Mouse (Mus musculus) G1E (cell line): Measurements from ENCODE around the gene Hoxd3. TPM values are rescaled to one million over a fixed set of nuclear protein-coding genes. Genes with fewer than 3 reads are reported as not detected.

Source experiments
- ATAC-seq: 2 replicates; pipeline ENCODE4 v1.8.0; 2016; ENCODE audit warnings: mild to moderate bottlenecking; ENCODE audit not compliant: insufficient number of reproducible peaks, poor library complexity, low FRiP score, severe bottlenecking; ENCODE audit errors: extremely low read depth
- DNase-seq: peaks from one replicate; pipeline ENCODE4 v3.0.0; 2012; ENCODE audit warnings: low spot score
- H3K27me3 ChIP-seq: 2 replicates; pipeline ENCODE4 v1.6.1; 2012; ENCODE audit warnings: mild to moderate bottlenecking, low read length, inconsistent platforms; ENCODE audit not compliant: insufficient read depth
- H3K36me3 ChIP-seq: replicated peaks from 2 replicates; pipeline ENCODE3; 2012; ENCODE audit warnings: mild to moderate bottlenecking, inconsistent platforms
- H3K4me1 ChIP-seq: 2 replicates; pipeline ENCODE4 v1.6.1; 2012; ENCODE audit warnings: low read depth, low read length, inconsistent platforms, mixed read lengths; ENCODE audit not compliant: insufficient read depth
- H3K4me3 ChIP-seq: 2 replicates; pipeline ENCODE4 v1.5.1; 2012; ENCODE audit warnings: low read depth, mild to moderate bottlenecking, inconsistent platforms, low read length, moderate library complexity, mixed read lengths
- H3K9me3 ChIP-seq: replicated peaks from 2 replicates; pipeline ENCODE4 v1.6.1; 2012; ENCODE audit warnings: inconsistent platforms
- CTCF ChIP-seq: IDR thresholded peaks from 2 replicates; pipeline ENCODE4 v1.5.1; 2012; ENCODE audit warnings: low read depth, low read length, inconsistent platforms, mixed read lengths
- GATA1 ChIP-seq: IDR thresholded peaks from 2 replicates; pipeline ENCODE4 v1.6.1; 2012; ENCODE audit warnings: borderline replicate concordance, low read length, inconsistent platforms, mixed read lengths
- GATA2 ChIP-seq: IDR thresholded peaks from 2 replicates; pipeline ENCODE4 v1.6.1; 2012; ENCODE audit warnings: low read depth, low read length, inconsistent platforms, borderline replicate concordance
- POLR2AphosphoS5 ChIP-seq: IDR thresholded peaks from 2 replicates; pipeline ENCODE4 v1.6.1; 2012; ENCODE audit warnings: low read depth, low read length, inconsistent platforms; ENCODE audit not compliant: insufficient replicate concordance
- TAL1 ChIP-seq: conservative IDR thresholded peaks from 2 replicates; pipeline ENCODE4 v1.6.1; 2012; ENCODE audit warnings: low read depth, low read length, inconsistent platforms, mixed read lengths
- polyA plus RNA-seq: library from polyadenylated mRNA; stranded (reverse); fragments of >175 nt; gene quantifications from 2 replicates; pipeline ENCODE4 v1.2.3, GENCODE M21; 2012
- total RNA-seq, 2 experiments: library from RNA; stranded (forward) in 1 of 2; stranded (reverse) in 1 of 2; fragments of 200-1000 nt in 1 of 2; fragments of >200 nt in 1 of 2; fragmentation: Nextera tagmentation in 1 of 2; gene quantifications; 2 replicates each; pipeline ENCODE4 v1.2.3; 2014 to 2017

Gene Hoxd3
- total and polyA plus RNA-seq, 3 experiments: 0.17 to 0.75 (median 0.22) TPM

- no peak for TF ChIP-seq CTCF
- TF ChIP-seq GATA2: no peak
- no peak for TF ChIP-seq GATA1
- TF ChIP-seq TAL1: no peak
- no peak for TF ChIP-seq POLR2AphosphoS5
- H3K4me3 ChIP-seq: no peak overlapping the region; the same call in 1 of the 2 replicates
- H3K4me1 ChIP-seq: peaks cover 10% of the 10 kb centered on the region
- peaks cover 33% of the 10 kb centered on the region for H3K27me3 ChIP-seq
- DNase-seq: no peak
- peaks cover 9% of the 10 kb centered on the region for H3K9me3 ChIP-seq
- ATAC-seq: no peak
- no peaks in the 10 kb centered on the region for H3K36me3 ChIP-seq
Observed at GRCm38 (mm10) chr2:74668370-74669229, 43.1 kb upstream of the Hoxd3 start.

- ATAC-seq: no peak
- Histone ChIP-seq H3K4me1 (peaks cover 10% of the 10 kb centered on the region), H3K27me3 (peaks cover 36% of the 10 kb centered on the region), H3K4me3 (no peak overlapping the region), H3K9me3 (peaks cover 9% of the 10 kb centered on the region), H3K36me3 (no peaks in the 10 kb centered on the region)
- no peak for TF ChIP-seq GATA1
- no peak for TF ChIP-seq GATA2
- no peak for TF ChIP-seq CTCF
- no peak for TF ChIP-seq POLR2AphosphoS5
- TF ChIP-seq TAL1: no peak
- DNase-seq: no peak
Observed at GRCm38 (mm10) chr2:74669230-74669578, 42.5 kb upstream of the Hoxd3 start.

- DNase-seq (no peak), ATAC-seq (no peak)
- Histone ChIP-seq H3K4me3 (no peak overlapping the region), H3K4me1 (peaks cover 10% of the 10 kb centered on the region), H3K27me3 (peaks cover 38% of the 10 kb centered on the region), H3K9me3 (peaks cover 9% of the 10 kb centered on the region), H3K36me3 (no peaks in the 10 kb centered on the region)
- TF ChIP-seq TAL1: no peak
Observed at GRCm38 (mm10) chr2:74669650-74670235, 42.0 kb upstream of the Hoxd3 start.

- TF ChIP-seq POLR2AphosphoS5 (no peak), GATA1 (no peak), TAL1 (no peak), CTCF (no peak), GATA2 (no peak)
- Histone ChIP-seq H3K36me3 (no peaks in the 10 kb centered on the region), H3K4me3 (no peak overlapping the region), H3K9me3 (peaks cover 9% of the 10 kb centered on the region), H3K4me1 (peaks cover 10% of the 10 kb centered on the region), H3K27me3 (peaks cover 45% of the 10 kb centered on the region)
- no peak for DNase-seq
- ATAC-seq: no peak
Observed at GRCm38 (mm10) chr2:74670632-74671188, 41.0 kb upstream of the Hoxd3 start.

- H3K27me3 ChIP-seq: peaks cover 51% of the 10 kb centered on the region
- ATAC-seq (no peak), DNase-seq (no peak)
- H3K36me3 ChIP-seq: no peaks in the 10 kb centered on the region
- peaks cover 10% of the 10 kb centered on the region for H3K4me1 ChIP-seq
- TF ChIP-seq TAL1: no peak
- TF ChIP-seq GATA2: no peak
- TF ChIP-seq CTCF: no peak
- no peak for TF ChIP-seq POLR2AphosphoS5
- TF ChIP-seq GATA1: no peak
- H3K4me3 ChIP-seq: no peak overlapping the region
- peaks cover 9% of the 10 kb centered on the region for H3K9me3 ChIP-seq
Observed at GRCm38 (mm10) chr2:74671847-74672246, 39.9 kb upstream of the Hoxd3 start.

GRCm38 (mm10) chr2:74672481-74673362, 39.0 kb upstream of the Hoxd3 start:
- ATAC-seq: no peak
- Histone ChIP-seq H3K4me3 (peak overlapping the region; percentile 65; the same call in 1 of the 2 replicates), H3K9me3 (peaks cover 9% of the 10 kb centered on the region), H3K27me3 (peaks cover 44% of the 10 kb centered on the region), H3K4me1 (peaks cover 10% of the 10 kb centered on the region), H3K36me3 (no peaks in the 10 kb centered on the region)
- TF ChIP-seq TAL1 (no peak), POLR2AphosphoS5 (no peak), CTCF (no peak)
- peak; percentile 51 for DNase-seq
